Mouse (Mus musculus) layer of hippocampus, postnatal 36 days (tissue): ENCODE data around the gene Mrps30. TPM values are rescaled to one million over a fixed set of nuclear protein-coding genes. Genes with fewer than 3 reads are reported as not detected.
"Not testable (repeated sequence)": the region's sequence is repeated elsewhere in the genome, so short reads cannot be mapped to it uniquely, and the experiment has no call there.

ENCODE experiments used
- DNase-seq, 2 experiments: peaks; one replicate each; pipeline ENCODE4 v3.0.0; 2022
- total RNA-seq, 2 experiments: library from RNA; stranded (reverse); gene quantifications; 2 replicates each; pipeline ENCODE4 v1.2.3; 2021

The Mrps30 gene
- total RNA-seq, result 10 to 100 TPM; 17.5 to 17.6 TPM

DNA sequence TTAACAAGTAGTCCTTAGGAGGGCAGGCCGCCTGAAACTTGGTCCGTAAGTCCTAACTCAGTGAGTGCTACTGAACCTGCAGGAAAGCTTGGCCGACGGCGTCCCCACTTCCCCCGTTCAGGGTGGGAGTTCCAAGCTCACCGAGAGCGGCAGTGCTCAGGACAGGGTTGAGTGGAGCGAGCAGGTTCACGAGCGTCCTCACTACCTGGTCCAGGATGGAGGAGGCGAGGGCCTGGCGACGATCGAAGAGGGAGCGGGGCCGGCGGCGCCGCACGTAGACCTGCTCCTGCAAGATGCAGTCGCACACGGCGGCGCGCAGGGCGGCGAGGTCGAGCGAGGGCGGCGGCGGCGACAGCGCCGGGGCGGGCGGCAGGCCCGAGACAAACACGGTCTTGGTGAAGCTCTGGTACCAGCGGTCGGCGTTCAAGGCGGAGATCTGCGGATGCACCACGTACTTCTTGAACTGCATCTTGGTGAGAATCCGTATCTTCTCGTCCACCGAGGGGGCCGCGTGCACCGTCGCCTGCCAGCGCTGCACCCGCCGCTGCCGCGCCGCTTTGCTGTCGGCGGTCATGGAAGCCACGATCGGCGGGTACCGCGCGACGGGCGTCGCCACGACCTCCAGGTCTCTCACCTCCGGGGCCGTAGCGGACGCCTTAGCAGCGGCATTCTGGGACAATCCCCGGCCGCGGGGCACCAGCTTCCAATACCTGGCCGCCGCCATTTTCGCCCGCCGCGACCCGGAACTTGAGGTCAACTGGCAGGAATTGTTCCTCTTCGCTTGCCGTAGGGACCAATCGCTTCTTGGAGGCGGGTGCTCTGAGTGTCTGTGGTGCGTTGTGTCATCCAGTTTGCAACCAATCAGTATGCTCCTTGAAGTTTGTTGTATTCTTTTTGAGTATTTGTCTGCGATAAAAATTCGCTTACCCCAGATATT lies at the start of gene Mrps30, which contains the start of gene B430218F22Rik:
Gene Mrps30, minus strand, starts transcription at position 742 of the 937 bp plus-strand sequence.
Gene B430218F22Rik, plus strand, starts transcription at position 120 of the 937 bp plus-strand sequence.
- DNase-seq, result peak; percentile 93 to 94

DNA sequence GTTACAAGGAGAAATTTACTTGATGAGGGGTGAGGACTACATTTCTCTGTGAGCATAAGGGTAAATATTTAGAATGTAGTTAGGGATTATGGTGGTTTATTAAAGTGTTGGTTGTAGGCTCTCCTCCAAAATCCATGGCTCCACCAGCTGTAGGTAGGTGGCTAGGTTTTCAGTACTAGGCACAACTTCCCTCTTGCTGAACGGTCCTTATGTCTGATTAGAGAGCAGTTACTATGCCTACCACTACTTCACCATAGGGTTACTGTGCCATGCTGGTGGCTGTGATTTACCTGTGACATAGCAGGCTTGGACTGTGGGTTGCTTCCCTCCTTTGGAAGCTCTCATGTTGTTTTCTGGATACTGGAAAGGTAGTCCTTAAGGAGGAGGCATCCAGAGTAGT lies 33.8 kb upstream of the Mrps30 start:
- no peak for DNase-seq

- DNase-seq, result no peak
Measured at GRCm38 (mm10) chr13:118420408-118420807, 33.4 kb upstream of the Mrps30 start.

DNA sequence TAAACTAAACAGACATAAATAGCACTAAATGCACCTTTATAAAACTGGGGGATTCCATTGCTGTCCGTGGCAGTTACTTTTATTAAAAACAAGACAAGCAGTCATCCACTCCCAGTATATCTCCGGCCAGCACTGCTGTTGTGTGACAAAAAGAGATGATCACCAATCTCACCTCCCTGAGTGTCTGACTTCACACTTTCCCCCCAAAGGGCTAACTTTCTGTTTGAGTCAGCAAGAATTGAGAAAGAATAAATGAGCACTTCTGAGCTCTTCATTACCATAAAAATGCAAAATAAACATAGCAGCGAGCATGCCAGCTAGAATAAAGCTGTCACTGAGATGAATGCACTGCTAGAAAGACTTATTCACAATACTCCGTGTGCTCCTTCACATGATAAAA lies 31.1 kb upstream of the Mrps30 start:
- DNase-seq, result no peak

DNA sequence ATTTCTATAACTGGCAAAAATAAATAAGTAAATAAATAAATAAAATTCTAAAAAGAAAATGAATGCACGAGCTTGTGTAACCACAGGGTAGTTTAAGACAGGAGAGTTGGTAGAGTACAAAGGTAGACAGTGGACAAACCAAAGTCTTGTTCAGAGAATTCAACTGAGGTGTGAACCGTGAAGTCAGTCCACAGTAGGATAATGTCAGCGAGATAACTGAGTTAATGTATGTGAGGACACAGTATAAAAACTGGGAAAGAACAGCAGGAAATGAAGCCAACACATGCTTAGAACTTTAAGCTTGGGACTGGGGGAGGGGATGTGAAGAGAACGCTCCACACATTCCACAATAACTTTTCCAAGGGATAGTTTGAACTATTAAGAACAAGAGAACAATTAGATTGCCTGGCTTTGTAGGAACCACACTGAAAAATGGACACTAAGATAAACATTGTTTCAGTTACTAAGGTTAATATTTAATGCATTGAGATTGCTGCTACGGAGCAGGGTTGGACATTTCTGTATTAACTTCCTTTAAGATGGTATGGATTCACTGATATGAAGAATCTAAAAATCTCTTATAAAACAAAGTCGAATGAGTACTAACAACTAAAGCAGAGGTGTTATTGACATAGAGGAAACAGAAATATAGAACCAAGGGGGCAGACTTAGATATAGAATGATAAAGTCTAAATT lies 24.4 kb upstream of the Mrps30 start:
- no peak for DNase-seq

DNA sequence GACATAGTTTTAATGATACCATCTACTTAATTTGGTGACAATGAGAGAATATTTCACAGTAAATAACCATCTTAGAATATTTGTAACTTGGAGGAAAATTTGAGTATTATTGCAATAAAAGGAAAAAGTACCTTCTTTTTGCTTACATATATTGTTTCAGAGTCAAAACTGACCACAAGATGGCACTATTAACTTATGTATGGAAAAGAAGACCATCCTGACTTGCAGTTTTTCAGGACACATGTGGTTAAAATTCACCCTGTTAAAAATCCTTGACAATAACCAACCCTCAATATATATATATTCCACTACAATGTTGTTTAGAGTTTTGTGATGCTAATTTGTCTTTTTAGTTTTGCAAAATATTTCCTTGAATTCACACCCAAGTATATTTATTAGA lies 16.5 kb upstream of the Mrps30 start:
- DNase-seq, result no peak

- DNase-seq, result no peak
Measured at GRCm38 (mm10) chr13:118400340-118400739, 13.3 kb upstream of the Mrps30 start.

DNA sequence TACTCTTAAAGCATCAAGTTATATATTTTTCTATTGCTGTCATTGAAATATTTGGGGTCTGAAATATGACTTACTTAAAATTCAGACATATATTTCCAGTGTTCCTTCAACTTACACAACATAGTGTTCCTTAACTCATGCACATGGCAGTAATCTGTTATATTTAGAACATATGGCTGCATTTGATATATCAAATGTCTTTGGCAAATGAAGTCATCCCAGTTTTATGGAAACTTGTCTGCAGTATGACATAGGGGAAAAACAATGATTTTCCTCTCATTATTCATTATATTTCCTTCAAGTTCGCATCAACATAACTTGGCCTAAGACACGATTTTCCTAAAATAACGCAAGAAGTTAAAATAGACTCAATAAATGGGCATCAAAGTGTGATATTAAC lies 8.8 kb upstream of the Mrps30 start:
- no peak for DNase-seq

DNA sequence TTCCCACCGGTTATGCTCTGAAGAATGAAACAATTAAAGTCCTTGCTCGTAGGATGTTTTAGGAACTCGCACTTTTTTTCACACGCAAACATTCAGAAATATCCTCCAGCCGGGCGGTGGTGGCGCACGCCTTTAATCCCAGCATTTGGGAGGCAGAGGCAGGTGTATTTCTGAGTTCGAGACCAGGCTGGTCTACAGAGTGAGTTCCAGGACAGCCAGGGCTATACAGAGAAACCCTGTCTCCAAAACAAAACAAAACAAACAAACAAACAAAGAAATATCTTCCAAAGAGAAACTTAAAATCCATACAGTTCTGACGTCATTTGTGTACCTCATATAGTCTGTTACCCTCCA lies 373 bp upstream of the Mrps30 start:
- not testable (repeated sequence) for DNase-seq

GRCm38 (mm10) chr13:118380381-118380780 lies 6.7 kb downstream of the Mrps30 start:
- no peak for DNase-seq

DNA sequence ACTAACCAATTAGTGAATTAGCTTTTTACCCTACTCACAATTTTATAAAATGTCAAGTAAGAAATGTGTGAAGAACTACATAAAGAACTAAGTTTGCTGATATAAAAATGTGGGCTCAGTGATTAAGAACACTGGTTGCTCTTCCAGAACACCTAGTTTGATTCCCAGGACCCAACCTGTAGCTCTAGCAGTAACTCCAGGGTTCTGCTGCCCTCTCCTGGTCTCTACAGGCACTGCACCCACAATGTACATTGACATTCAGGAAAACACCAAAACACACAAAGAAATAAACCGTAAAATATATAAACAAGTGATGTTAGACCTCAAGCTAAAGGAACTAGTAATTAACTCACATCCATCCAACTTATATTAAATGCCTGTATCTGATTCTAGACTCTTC lies 7.9 kb downstream of the Mrps30 start:
- peak; percentile 27 to 33 for DNase-seq

DNA sequence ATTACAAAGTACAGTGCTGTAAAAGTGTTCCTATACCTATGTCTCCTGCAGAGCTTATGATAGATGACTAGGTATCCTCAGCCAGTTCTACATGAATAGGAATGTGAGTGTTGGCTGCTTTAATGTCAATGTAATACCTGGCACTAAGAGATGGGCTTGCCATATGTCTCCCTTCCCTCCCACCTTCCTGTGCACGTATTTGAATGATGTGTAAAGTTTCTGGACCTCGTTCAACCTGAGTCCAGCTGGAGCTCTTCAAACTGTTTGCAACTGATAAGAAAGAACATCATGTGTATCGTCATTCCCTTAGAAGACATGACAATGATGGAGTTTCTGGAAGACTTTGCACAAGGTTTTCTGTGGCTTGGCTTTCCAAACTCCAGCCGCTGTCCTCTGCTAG lies 14.2 kb downstream of the Mrps30 start:
- no peak for DNase-seq

DNA sequence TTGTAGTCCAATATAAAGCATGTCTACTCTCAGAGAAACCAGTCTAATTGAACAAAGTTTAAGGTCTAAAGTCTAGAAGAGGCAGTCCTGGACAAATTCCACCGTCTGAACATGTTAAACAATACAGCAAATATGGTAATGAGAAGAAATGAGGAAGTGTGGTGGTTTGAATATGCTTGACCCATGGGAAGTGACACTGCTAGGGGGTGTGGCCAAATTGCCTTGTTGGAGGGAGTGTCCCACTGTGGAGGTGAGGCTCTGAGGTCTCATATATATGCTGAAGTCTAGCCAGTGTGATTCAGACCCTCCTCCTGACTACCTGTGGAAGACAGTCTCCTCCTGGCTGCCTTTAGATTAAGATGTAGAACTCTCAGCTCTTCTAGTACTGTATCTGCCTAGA lies 21.3 kb downstream of the Mrps30 start:
- DNase-seq, result no peak

DNA sequence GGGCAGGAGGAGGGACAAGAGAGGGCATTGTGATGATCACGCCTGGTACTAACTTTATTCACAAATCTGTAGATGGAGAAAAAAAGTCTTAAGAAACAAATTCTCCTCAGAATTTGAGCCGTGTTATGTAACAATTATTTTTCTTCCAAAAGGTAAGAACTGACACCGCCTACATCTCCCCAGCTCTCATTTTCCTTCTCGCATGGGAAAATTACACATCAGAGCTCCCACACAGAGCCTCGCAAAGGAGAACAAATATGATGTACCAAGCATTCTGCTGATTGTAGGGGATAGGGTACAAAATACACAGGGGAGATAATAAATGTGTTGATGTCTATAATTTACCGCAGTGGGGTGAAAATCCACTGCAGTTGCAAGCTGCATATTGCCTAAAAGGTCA lies 23.7 kb downstream of the Mrps30 start:
- no peak for DNase-seq

DNA sequence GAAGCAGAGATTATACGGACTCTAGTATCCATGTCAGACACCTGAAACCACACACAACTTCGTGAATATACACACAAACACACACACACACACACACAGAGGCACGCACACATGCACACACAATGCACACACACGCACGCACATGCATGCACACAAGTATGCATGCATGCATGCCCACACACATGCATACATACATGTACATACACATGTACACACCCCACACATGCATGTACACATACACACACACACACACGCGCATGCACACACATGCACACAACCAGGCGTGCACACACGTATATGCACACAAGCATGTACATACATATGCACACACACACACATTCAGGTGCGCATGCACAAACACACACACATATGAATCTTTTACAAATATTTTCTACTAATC lies 36.2 kb downstream of the Mrps30 start:
- DNase-seq, result no peak

DNA sequence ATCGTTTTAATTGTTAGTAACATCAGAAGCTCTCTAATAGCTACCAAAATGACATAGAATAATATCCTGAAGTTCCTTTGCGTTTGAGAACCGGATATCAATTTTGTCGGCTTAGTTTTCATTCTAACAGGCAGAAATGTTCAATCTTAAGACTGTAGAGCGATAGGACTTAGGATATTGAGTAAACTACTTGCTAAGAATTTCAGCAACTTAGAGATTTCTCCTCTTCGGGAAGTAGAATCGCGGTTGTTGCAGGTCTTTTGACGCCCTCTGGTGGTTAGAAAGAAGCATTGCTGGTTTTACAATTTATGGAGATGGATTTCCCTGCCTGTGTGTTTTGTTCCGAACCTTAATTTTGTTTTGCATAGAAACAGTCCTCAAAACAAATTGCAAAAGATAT lies 36.8 kb downstream of the Mrps30 start:
- DNase-seq, result no peak

Other genes starting within 250 kb of the Mrps30 start
- under 1 TPM; 0.22 to 0.25 TPM for gene B430218F22Rik, start 622 bp downstream of the Mrps30 start, total RNA-seq